8 mouse cellular contexts compared by ENCODE assay signal in the genomic region with DNA sequence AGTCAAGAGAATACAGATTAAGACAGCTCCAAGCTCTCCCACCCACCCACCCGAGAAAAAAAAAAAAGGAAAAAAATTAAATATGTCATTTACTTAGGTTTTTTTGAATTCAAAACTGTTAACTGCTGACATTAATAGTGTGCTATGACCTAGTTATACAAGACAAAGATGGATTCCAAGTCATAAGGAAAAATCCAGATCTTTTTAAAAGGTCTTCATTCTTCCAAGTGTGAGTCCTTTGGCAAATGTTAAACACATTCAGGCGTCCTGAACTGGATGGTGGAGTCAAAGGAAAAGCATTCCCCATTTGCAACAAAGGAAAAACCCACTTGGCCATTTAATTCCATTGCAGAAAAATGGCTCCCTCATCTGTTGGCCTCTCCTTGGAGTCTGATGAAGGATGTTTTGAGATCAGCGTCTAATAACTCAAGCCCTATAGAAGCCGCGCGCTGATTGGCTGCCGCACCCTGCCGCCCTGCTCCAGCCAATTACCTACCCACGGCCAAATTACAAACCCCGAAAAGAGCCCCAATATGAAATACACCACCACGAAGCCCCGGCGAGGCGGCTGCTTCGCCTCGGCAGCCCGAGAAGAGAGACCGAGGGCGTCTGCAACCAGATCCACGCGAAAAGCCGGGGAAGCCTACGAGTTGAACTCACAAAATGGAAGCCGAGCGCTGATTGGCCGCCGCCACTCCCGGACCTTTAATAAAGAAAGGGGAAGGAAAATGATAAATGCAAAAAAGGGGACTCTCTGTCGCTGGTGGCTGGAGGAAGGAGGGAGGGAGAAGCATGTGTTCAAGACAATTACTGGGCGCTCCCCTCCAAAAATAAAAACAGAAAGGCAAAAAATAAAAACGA. TPM values are rescaled to one million over a fixed set of nuclear protein-coding genes. Genes with fewer than 3 reads are reported as not detected.
DNase-seq lines count a peak whose midpoint lies in the region; ATAC-seq lines count a peak whose summit lies in the region.

No protein-coding gene starts in this region.

- peak overlapping the region; percentile 100 for H3K4me2 ChIP-seq in hindbrain, embryonic 13.5 days

- no peaks in the 10 kb centered on the region for H3K9me3 ChIP-seq in hindbrain, embryonic 13.5 days

- peak overlapping the region; percentile 100 for H3K9ac ChIP-seq in hindbrain, embryonic 13.5 days

- no peaks in the 10 kb centered on the region for H3K36me3 ChIP-seq in hindbrain, embryonic 13.5 days

- peak; percentile 93 for DNase-seq in R1 (ENCODE audit: low read depth, low spot score)
- DNase-seq in cerebellum, postnatal 14 days: peak; percentile 94 to 96
- DNase-seq in frontal cortex, postnatal 14 days (ENCODE audit: low spot score in 2 of 2): peak; percentile 91 to 92
- DNase-seq in layer of hippocampus, postnatal 14 days (ENCODE audit: low spot score in 2 of 2): peak; percentile 93 to 96
- DNase-seq in lung, postnatal 10 days: peak; percentile 93
- peak; percentile 89 for DNase-seq in ovary, postnatal 14 days (ENCODE audit: low spot score)
- peak; percentile 80 for DNase-seq in thymus, postnatal 10 days (ENCODE audit: low spot score in 2 of 2)

- ATAC-seq in hindbrain, embryonic 13.5 days (ENCODE audit: low FRiP score): peak; percentile 64

- peak overlapping the region; percentile 100 for H3K27ac ChIP-seq in hindbrain, embryonic 13.5 days

- 1% methylated on average over 31 of the region's 31 CpGs for WGBS in hindbrain, embryonic 13.5 days

- no peaks in the 10 kb centered on the region for H3K27me3 ChIP-seq in hindbrain, embryonic 13.5 days

- peak overlapping the region; percentile 76 for H3K4me3 ChIP-seq in hindbrain, embryonic 13.5 days

- H3K4me1 ChIP-seq in hindbrain, embryonic 13.5 days (replicated peaks): peaks cover 51% of the 10 kb centered on the region

RNA-seq across cellular contexts. Expression of gene Setd1b, which starts 1.1 kb away (rescaled TPM):
- polyA plus RNA-seq in hindbrain, embryonic 13.5 days (2015; fragmentation: Nextera tagmentation; extraction: Ambion mirVana): 12.9 and 13.1 TPM in 2 replicates
- 10 to 100 TPM; 31.1 to 31.2 TPM for total RNA-seq in layer of hippocampus, postnatal 14 days (2021)

RNA-seq across cellular contexts. Expression of gene Rhof, which starts 8.4 kb away (rescaled TPM):
- 5.1 and 5.8 TPM in 2 replicates for polyA plus RNA-seq in hindbrain, embryonic 13.5 days (2015; fragmentation: Nextera tagmentation; extraction: Ambion mirVana)
- 10 to 100 TPM; 42.3 to 42.9 TPM for total RNA-seq in layer of hippocampus, postnatal 14 days (2021)

RNA-seq across cellular contexts. Expression of gene Psmd9, which starts 28.3 kb away (rescaled TPM):
- 76.0 and 79.3 TPM in 2 replicates for polyA plus RNA-seq in hindbrain, embryonic 13.5 days (2015; fragmentation: Nextera tagmentation; extraction: Ambion mirVana)
- total RNA-seq in layer of hippocampus, postnatal 14 days (2021): 10 to 100 TPM; 30.9 to 42.8 TPM

RNA-seq across cellular contexts. Expression of gene Hpd, which starts 41.6 kb away (rescaled TPM):
- polyA plus RNA-seq in hindbrain, embryonic 13.5 days (2015; fragmentation: Nextera tagmentation; extraction: Ambion mirVana): not detected in 2 replicates
- total RNA-seq in layer of hippocampus, postnatal 14 days (2021): not detected

Comparison
In these comparisons a context has a peak if more than half of its experiments do, and no peak if none do; other contexts are left out.
1. Peak in every context shown above with its lines: DNase-seq, ATAC-seq, H3K4me3 ChIP-seq and H3K27ac ChIP-seq.